Mouse (Mus musculus) brain, embryonic 14.5 days (tissue): ENCODE data around the gene Snx13. TPM values are rescaled to one million over a fixed set of nuclear protein-coding genes. Genes with fewer than 3 reads are reported as not detected.
A peak's percentile ranks its signal among the peaks of the same experiment; 100 is the strongest.

Experiments
- DNase-seq: peaks from one replicate; pipeline ENCODE4 v3.0.0-alpha.2; 2011; ENCODE audit warnings: low read depth
- CTCF ChIP-seq: fragments of 200-500 bp; IDR thresholded peaks from 2 replicates; pipeline ENCODE4 v1.5.1; 2012; ENCODE audit warnings: inconsistent platforms, mild to moderate bottlenecking, moderate library complexity, borderline replicate concordance; ENCODE audit not compliant: insufficient read depth, insufficient read length; ENCODE audit errors: extremely low read depth
- POLR2A ChIP-seq: fragments of 200-500 bp; IDR thresholded peaks from 2 replicates; pipeline ENCODE4 v1.6.1; 2012; ENCODE audit warnings: mild to moderate bottlenecking, inconsistent platforms, borderline replicate concordance; ENCODE audit not compliant: poor library complexity, insufficient read depth, insufficient read length, severe bottlenecking; ENCODE audit errors: extremely low read depth
- polyA plus RNA-seq: library from polyadenylated mRNA; depleted of rRNA; stranded (reverse); fragments of >200 nt; gene quantifications from 2 replicates; pipeline ENCODE4 v1.2.3, GENCODE M21; 2012

Gene Snx13
- polyA plus RNA-seq, 1 experiment = 13.3 TPM

DNA sequence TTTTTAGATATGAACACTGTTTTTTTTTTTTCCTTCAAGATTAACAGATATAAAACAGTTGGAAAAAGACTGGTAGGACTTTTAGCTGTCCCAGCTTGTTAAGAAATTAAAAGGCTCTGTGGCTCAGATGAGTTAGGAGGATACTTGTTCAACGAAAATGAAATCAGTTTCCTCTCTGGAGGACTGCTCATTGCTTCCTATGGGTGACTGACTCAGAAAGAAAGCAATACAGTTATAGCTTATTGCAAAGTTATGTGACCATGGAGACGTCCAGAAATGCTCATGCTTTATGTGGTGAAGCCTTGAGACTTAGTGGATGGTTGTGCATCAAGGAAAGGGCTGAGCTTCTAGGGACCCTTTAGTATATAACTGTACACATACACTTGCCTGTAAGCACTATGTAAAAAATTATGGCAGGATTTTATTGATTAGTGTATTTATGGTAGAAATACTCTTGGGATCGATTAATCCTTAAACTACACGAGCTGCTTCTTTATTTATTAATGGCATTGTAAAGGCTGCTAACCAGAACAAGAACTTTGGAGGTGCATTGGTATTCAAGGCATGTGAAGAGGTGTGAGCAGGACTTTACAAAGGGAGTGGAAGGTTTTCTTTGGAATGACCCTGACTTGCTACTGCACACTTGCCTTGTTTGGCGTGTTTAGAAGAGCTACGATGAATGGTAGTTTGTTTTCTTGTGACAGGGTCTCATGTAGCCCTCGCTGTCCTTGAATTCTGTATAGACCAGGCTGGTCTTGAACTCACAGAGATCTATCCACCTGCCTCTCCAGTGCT, 4.2 kb downstream of the Snx13 start:
- TF ChIP-seq CTCF = no peak
- TF ChIP-seq POLR2A = no peak
- no peak for DNase-seq

DNA sequence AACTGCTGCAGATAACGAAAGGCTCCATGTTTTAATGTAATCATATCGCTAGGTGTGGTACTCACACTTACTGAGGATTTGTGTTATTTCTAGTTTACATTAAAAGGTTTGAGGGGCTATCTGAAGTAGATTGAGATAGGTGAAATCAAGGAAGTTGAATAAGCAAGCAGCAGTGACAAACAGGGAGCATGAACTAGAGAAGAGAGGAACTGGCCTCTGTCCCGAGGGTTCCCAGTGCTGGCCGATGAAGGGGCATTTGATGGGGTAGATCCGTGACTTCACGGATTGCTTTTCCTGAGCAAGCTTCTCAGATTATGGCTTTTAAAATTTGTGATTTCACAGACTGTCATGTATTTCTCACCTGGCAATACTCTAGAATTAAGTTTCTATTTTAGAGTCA, 7.4 kb downstream of the Snx13 start:
- no peak for TF ChIP-seq POLR2A
- TF ChIP-seq CTCF = no peak
- DNase-seq = no peak

DNA sequence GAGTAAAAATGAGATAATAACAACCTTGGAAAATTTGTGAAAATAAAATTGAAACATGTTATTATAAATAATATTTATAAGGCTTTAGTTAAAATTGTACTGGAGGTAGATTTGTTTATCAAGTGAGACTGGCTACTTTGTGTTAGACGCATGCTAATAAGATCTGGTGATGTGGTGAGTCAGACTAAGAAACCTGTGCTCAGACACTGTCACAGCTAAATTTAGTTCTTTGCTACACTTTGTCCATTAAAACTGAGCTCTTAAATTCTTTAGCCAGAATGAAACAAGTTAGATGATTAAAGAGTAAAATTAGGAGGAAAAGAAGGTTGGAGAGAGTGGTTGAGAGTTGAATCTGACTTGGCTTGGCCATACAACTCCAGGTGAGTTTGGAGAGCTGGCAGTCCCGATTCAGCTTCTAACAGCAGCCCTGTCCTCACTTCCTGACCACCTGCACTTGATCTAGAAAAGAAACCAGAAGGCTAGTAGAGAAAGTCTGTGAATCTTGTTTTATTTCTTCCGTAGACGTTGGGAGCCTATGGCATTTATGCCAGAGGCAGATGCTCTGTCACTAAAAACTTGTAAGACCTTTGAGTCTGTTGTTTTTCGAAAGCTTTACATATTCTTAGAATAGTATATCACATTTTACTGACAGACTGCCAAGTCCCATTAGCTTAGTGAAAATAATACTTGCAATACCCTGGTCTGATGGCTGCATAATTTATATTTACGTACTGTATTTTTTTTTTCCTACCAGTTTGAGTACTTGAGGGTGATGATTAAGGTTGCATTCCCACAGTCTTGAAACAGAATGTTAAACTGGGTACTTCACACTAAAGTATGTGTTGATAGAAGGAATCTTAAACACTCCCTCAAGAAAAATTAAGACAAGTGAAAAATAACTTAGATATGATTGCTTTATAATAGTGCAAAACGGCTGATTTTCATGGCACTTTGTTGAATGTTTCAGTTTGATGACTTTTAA, 8.4 kb downstream of the Snx13 start:
- no peak for TF ChIP-seq POLR2A
- TF ChIP-seq CTCF = no peak
- no peak for DNase-seq

DNA sequence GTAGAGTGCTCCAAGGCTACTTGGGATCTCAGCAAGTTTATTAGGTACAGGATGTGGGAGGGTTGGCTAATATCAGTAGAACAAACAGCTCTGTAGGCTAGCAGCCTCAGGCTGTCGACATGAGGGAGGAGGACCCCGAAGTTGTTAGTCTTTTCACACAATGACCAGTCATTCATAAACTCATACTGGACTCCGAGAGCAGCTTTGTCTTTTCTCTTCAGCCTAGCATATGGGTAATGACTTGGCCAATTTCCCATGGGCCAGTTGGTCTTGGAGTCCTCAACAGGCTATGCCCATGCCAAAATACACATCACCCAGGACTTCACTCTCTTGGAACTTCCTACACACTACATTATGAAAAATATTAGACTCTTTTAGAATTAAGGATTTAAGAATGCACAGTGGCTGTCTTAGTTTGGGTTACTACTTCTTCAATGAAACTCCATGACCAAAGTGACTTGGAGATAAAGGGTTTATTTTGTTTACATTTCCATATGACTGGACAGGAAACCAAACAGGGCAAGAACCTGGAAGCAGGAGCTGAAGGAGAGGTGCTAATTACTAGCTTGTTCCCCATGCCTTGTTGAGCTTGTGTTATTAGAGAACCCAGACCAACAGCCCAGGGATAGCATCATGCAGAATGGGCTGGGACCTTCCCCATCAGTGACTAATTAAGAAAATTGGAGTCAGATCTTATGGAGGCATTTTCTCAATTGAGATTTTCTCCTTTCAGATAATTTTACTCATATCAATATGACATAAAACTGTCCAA, 16.9 kb downstream of the Snx13 start:
- no peak for TF ChIP-seq POLR2A
- no peak for TF ChIP-seq CTCF
- peak; percentile 59 for DNase-seq

DNA sequence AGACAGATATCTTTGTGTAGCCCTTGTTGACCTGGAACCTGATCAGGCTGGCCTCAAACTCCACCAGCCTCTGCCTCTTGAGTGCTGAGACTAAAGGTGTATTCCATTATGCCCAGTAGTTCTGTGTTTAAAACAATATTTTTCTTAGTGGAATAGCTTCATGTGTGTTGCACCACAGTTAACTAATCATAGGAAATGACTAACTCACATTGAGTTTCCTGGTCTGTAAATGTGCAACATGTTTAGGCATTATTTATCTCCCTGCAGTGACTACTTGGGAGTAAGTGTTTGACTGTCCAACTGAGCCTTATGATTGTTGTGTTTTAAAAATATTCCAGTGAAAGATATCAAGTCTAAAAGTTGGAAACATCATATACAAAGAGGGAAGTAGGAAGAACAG, 20.6 kb downstream of the Snx13 start:
- TF ChIP-seq POLR2A (no peak), CTCF (no peak)

DNA sequence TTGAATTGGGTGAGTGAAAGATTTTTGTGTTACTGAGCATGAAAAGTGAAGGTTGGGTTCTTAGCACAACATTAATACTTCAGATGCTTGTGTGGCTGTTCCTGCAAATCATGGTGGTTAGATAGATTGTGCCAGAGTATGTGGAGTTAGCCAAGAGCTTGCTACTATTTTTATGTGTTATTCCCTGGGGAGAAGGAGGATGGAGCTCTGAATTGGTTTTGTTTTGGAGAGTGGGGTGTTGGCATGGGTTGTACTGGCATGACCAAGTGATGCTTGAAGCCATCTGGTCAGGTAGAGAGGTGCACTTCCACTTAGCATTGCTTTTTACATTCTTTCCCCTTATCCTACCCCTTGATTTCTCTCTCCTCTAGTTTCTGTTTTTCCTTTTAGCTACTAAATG, 24.4 kb downstream of the Snx13 start:
- TF ChIP-seq POLR2A = no peak
- no peak for TF ChIP-seq CTCF
- DNase-seq = no peak

More for the DNA sequence above, 20.6 kb downstream of the Snx13 start:
- DNase-seq = no peak

DNA sequence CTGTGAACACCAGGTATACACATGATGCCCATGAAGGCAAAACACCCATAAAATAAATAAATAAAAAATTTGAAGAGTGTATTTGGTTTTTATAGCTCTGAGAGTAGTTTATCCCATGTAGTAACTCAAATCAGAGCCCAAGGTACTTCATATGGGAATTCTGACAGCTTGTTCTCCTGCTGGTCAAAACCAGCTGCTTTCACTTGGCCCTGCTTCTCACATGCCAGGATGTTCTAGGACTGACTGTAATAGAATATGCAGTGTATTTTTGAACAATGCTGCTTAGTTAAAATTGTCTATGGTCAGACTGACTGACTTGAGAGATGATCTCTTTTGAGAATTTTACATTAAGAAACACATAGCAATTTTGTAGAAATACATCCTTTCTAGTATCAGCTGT, 25.2 kb downstream of the Snx13 start:
- DNase-seq = no peak
- TF ChIP-seq CTCF = no peak
- TF ChIP-seq POLR2A = no peak

DNA sequence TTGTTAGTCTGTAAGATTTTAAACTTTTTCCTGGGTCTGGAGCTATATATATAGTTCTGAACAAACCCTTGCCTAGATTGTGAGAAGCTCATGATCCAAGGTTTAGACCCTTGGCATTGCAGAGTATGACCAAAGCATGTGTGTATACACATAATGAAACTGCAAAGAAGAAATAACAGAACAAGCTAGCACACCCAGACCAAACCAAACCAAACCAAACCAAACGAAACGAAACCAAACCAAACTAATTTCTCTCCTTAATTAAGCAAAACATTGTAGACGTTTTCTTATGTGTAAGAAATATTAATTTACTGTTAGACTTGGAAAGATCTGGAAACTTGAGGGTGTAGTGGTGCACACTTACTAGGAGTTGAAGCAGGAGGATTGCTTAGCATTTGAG, 29.0 kb downstream of the Snx13 start:
- no peak for DNase-seq
- no peak for TF ChIP-seq POLR2A
- no peak for TF ChIP-seq CTCF

DNA sequence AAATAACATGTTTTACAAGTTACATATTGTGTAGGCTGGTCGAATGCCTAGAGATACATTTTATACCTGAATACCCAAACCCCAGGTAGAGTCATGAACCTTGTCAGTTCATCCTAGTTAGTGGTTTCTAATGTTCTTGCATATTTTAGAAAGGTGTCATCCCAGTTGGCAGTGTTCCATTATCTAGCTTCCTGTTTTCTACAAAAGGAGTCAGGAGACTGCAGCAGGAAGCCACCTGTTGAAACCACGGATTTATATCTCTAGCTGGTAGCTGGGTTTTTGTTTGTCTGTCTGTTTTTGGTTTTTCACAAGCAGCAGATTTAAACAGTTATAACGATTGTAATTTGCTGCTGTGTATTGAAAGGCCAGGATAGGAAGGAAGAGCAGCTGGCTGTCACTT, 76.6 kb downstream of the Snx13 start:
- TF ChIP-seq CTCF (no peak), POLR2A (no peak)
- no peak for DNase-seq

DNA sequence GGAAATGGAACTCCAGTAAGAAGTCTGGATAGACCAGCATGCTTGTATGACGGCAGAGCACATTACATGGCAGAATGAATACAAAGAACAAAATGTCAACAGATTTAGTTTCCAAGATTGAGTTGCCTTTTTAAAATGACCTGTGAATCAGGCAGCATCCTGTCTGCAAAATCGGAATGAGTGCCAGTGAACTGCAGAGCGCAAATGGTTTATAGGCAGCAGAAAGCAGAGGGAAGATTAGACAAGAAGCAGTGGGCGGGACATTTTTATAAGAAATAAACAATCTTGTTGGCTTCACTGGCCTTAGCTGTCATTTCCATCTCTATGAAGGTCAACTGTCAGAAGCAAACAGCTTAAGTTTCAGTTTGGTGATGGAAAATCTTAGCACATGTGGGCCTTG, 106.2 kb downstream of the Snx13 start:
- no peak for TF ChIP-seq CTCF
- TF ChIP-seq POLR2A = no peak
- no peak for DNase-seq

DNA sequence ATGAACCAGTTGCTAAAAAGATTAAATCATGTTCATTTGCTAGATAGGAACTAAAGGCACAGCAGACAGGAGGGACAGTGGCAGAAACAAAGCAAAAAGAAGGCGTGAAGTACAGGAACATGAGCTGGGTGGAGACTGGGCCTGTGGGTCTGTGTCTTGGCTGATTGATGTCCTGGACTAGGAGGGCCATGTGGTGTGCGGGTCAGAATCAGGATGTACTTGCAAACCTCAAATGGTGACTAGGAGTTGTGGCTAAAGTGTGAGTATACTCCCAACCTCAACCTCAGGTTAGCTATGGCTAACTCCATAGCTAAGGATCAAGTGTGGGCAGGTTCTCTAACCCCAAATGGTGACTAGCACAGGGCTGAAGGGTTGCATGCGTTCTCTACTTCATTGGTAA, 107.2 kb downstream of the Snx13 start:
- TF ChIP-seq POLR2A (no peak), CTCF (no peak)
- DNase-seq = no peak
